Mouse (Mus musculus) left cerebral cortex, postnatal 4 days (tissue): ENCODE data around the gene Gatb. TPM values are rescaled to one million over a fixed set of nuclear protein-coding genes. Genes with fewer than 3 reads are reported as not detected.

ENCODE experiments used
- DNase-seq: peaks from one replicate; pipeline ENCODE4 v3.0.0-alpha.2; 2022
- intact Hi-C: fragments of 180-260 bp; cut with DNase I; formaldehyde crosslinking; loops from one replicate; pipeline ENCODE4 v1.15.1; 2025
- total RNA-seq, 2 experiments: library from RNA; stranded (reverse); gene quantifications; 2 replicates each; pipeline ENCODE4 v1.2.3; 2021

Gene Gatb
- total RNA-seq, 2 experiments from 2014 or later = 15.5 to 17.8 TPM

- intact Hi-C loops = no loop called here
- DNase-seq = no peak
These were observed 121.1 kb downstream of the Gatb start for GRCm38 (mm10) chr3:85695056-85695455.

GRCm38 (mm10) chr3:85698496-85698895 lies 124.6 kb downstream of the Gatb start:
- intact Hi-C loops = no loop called here

GRCm38 (mm10) chr3:85703141-85703882 lies 129.4 kb downstream of the Gatb start:
- DNase-seq = peak; percentile 17
- intact Hi-C loops = loop anchor here (10.0 kb wide), 1 partner anchor 421 kb away; no protein-coding TSS in a partner anchor

More at GRCm38 (mm10) chr3:85698496-85698895, 124.6 kb downstream of the Gatb start:
- DNase-seq = no peak

Other genes with a start within 250 kb of the Gatb start
- gene Fam160a1, start 243.2 kb downstream of the Gatb start, total RNA-seq = 1 to 10 TPM; 3.5 to 4.3 TPM